Mouse (Mus musculus): Measurements from ENCODE around the gene Onecut3. TPM values are rescaled to one million over a fixed set of nuclear protein-coding genes. Genes with fewer than 3 reads are reported as not detected.
A peak's percentile ranks its signal among the peaks of the same experiment; 100 is the strongest.

Onecut3 gene
- not detected for total RNA-seq (2021)
- long read RNA-seq, experiment 1: 0 reads
- long read RNA-seq, experiment 2: 0 reads

DNA sequence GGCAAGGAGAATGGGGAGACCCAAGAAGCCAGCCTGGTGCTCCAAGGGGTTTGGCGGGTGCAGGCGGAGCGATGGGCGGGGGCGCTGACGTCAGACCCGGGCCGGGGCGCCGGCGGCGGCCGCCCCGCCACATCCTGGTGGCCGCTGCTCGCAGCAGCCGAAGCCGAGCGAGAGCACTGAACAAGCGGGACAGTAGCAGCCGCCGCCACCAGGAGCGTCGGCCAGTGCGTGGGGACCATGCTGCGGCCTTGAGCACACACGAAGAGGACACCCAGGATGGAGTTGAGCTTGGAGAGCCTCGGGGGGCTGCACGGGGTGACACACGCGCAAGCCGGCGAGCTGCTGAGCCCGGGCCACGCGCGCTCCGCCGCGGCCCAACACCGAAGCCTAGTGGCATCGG, at the start of gene Onecut3:
Gene Onecut3 (plus strand): TSS at position 104 of the 400 bp plus-strand sequence.
- DNase-seq (ENCODE audit: low spot score in 2 of 2): no peak

DNA sequence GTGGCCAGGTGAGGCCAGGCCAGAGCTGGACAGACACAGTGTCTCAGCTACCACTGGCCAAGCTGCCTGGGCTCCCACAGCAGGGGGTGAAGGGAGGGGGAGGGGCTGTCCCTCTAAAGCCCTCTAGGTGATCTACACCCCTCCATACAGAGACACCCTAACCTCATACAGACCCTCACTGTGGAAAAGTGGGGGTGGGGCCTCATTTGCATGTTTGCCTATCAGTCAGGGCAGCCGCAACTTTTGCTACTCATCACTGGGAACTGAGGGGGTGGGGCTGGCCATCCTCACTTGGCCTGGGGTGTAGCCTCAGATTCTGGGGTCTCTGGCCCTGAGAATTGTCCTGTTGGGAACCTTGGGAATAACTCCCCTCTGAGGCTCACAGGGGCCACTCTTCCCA, 49.6 kb upstream of the Onecut3 start:
- no peak for DNase-seq (ENCODE audit: low spot score in 2 of 2)

DNA sequence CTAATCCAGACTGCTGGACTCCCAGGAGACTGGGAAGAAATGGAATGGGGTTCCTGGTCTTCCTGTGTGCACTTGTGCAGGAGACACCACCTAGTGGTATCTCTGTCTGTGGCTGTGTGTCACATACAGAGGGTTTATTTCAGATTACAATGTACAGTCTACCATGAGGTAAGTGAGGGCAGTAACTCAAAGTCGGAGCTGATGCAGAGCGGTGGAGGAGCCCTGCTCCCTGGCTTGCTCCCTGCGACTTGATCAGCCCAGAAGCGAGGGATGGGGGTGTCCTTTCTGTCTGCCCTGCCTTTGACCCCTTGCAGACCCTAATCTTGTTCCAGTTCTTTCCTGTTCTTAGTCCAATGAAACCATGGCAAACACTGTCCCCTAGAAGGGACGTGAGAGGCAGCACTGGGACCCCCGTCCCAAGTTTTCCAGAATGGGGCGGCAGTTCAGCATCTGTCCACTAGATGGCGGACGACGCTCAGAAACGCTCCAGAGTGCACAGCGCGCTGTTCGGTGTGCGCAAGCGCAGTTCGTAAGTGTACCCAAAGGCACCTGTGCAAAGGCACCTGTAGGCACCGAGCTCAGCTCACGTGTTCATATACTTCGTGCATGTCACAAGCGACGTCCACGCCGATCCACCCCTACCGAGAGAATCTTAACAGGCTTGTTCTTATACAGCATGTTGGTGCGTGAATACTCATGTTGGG, 48.6 kb upstream of the Onecut3 start:
- DNase-seq (ENCODE audit: low spot score in 2 of 2): peak in 1 of 2 experiments; percentile 55

DNA sequence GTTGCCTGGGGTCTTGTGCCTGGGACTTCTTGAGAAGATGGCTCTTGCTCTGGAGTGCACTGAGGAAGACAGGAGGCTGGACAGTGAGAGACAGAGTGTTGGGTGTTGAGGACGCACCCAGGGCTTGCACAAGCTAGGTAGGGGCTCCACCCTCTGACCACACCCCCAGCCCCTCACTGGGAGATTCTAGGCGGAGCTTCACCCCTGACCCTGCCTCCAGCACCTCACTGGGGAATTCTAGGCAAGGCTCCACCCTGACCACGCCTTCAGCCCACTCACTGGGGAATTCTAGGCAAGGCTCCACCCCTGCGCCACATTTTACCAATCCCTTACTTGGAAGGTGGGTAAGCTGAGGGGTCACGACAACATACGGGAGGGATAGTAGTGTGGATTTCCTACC, 44.0 kb upstream of the Onecut3 start:
- no peak for DNase-seq (ENCODE audit: low spot score in 2 of 2)

DNA sequence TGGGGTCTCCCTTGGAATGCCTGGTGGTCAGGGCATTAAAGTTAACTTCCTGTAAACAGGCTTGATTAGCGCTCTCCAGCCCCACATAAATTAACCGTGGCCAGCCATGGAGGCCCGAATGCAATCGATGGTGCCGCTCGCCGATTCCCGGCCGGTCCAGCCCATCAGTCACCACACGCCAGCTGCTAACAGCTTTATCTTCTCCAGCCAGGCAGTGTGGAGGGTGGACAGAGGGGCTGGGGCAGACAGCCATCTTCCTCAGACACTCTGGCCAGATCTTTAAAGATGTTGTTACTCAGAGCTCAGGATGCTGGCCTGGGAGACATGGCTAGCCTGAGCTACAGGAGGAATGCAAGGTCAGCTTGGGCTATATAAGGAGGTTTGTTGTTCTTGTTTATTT, 41.0 kb upstream of the Onecut3 start:
- no peak for DNase-seq (ENCODE audit: low spot score in 2 of 2)

DNA sequence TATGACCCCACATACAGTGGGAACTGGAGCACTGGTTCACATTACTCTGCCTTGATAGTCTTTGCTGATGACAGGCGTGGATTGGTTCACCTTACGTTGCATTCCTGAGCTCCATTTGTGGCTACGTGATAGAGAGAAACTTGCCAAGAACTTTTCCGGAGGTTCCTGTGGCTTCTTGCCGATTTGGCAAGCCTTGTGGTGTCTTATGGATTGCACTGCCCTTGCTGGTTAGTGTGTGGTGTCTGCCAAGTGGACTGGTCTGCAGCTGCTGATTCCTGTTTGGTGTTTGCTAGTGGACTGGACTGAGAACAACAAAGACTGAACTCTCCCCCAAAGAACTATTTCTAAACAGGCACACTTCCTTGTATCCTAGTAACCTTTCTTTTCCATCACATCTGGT, 39.9 kb upstream of the Onecut3 start:
- no peak for DNase-seq (ENCODE audit: low spot score in 2 of 2)

DNA sequence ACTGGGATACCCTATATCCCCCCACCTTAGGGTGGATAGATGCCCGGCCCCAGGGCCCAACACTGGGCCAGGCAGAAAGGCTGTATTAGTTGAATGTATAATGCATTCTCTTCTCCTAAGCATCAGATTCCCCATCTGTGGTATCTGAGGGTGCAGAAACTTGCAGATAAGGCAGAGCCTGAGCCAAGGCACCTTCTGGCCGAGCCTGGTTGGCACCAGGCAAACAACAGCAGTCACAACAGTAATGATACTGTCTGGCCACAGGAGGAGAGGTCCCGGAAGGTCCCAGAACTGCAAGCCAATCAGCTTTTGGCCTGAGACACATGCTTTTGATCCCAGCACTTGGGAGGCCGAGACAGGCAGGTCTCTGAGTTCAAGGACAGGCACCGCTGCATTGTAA, 38.9 kb upstream of the Onecut3 start:
- no peak for DNase-seq (ENCODE audit: low spot score in 2 of 2)

DNA sequence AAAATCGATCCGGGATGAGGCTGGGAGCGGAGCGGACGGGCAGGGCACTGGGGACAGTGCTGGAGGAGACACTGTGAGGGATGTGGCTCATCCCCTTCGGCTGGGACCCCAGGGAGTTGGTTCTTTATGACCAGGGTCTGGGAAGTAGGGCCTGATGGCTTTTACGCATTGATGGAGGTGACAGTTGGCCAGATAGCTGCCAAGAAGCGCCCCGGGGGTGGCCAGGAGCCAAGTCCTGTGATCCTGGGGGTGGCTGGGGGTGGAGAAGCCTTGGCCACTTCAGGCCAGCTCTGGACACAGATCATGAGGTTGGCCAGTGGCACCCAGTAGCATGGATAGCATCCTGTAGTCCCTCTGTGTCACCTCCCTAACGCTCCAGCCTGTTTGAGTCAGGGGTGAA, 35.4 kb upstream of the Onecut3 start:
- DNase-seq (ENCODE audit: low spot score in 2 of 2): no peak

DNA sequence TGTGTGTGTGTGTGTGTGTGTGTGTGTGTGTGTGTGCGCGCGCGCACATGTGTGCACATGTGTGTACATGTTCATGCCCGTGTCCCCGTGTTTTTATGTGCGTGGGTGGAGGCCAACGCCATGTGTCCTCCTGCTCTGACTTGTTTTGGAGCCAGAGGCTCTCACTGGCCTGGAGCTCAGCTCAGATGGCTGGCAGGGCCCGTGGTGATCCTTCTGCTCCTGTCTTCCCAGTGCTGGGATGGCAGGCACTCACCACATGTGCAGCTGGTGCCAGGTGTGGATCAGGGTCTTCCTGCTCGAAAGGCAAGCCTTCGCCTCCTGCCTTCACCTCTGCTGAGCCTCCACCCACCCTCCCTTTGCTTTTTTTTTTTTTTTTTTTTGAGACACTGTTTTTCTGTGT, 35.0 kb upstream of the Onecut3 start:
- DNase-seq (ENCODE audit: low spot score in 2 of 2): no peak

DNA sequence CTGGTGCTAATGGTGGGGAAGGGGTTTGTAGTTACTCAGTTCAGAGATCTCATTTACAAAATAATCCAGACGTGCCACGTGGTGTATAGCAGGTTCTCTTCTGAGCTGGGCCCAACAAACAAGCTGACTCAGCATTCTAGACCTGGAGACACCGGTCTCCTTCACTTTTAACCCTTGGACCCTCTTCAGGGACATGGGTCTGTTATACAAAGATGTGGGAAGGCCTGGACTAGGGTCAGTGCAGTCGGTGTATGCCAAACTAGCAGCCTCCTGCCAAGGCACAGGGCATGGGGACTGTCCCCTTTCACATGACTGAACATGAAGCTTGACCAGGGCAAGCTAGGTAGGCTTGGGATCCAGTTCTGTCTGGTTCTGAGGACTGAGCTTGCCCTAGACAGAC, 34.3 kb upstream of the Onecut3 start:
- DNase-seq (ENCODE audit: low spot score in 2 of 2): no peak

DNA sequence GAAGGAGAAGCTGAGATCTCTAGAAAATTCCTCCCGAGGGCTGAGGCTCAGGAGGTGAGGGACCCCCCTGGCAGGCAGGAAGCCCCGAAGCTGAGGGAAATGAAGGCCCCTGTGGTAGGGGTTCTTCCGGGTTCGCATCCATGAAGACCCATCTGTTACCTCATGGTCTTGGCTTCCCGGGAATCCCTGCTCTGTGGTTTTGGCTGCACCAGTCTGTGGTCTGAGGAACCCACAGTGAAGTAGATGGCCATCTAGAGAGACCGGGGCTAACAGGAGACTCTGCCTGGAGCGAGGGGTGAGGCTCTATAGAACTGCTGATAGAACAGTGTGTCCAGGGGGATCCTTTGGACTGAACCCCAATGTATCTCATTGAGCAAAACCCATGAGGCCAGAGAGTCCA, 33.3 kb upstream of the Onecut3 start:
- DNase-seq (ENCODE audit: low spot score in 2 of 2): no peak

DNA sequence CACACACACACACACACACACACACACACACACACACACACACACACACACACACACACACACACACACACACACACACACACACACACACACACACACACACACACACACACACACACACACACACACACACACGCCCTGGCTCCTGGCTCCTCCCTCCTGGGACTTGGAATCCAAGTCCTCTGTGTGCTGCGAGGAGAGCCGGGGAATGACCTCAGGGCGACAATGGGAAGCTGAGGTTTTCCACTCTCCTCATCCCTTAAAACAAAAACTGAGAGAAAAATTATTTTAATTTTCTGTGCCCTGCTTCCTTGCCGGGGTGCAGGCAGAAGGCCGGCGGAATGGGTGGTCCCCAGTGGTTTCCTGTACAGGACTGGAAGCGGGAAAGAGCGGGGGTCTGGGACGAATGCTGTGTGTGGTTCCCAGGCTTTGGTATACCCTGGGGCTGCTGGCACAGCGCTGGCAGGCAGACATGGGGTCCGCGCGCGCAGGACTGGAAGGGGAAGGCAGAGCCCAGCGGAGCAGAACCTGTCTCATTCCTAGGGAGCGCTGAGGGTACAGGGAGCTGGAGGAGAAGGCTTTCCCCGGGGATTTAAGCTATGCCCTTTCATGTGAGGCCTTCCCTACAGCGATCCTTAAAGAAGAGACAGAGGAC, 30.1 kb upstream of the Onecut3 start:
- DNase-seq (ENCODE audit: low spot score in 2 of 2): no peak

DNA sequence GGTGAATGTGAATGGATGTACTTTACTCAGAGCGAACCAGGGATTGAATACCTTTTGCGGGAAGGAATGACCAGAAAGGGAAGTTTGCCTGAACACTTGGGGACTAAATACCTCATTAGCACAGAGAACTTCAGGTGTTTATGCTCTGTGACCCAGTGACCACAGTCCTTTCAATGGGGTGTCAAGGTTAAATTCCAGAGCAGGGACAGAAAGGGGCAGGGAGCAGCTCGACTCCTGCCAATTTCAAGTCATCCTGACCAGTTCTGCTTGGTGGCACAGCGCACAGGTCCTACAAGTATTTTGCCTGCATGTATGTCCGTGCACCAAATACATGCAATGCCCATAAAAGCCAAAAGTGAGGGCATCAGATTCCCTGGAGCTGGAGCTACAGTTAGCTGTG, 29.6 kb upstream of the Onecut3 start:
- DNase-seq (ENCODE audit: low spot score in 2 of 2): no peak

DNA sequence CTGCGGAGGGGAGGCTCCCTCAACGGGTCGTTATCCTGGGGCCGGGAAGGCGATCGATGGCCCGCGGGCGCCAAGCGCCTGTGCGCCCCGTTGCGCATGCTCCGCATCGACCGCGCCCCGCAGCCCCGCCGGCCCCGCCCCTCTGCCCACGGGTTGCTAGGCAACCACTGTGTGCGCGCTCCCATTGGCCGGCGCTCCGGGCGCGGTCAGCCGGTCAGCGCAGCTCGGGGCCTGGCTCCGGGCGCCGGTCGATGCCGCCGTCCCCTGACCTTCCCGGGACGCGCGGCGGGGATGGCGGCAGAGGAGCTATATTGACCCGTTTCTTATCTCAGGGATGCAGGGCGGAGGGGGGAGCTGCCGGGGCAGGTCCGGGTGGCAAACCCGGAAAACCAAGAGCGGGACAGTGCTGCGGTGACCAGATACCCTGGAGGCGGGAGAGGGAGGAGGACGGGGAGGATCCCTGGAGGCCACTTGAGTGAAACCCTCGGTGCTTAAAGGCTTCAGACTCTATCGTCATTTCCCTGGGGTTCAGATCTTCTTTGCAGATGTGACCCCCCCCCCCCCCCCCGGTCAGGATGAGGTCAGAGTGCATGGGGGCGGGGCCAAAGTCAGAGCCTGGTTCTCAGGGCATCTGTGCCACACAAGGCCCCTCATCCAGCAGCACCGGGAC, 19.2 kb upstream of the Onecut3 start:
- DNase-seq (ENCODE audit: low spot score in 2 of 2): peak; percentile 67 to 78

DNA sequence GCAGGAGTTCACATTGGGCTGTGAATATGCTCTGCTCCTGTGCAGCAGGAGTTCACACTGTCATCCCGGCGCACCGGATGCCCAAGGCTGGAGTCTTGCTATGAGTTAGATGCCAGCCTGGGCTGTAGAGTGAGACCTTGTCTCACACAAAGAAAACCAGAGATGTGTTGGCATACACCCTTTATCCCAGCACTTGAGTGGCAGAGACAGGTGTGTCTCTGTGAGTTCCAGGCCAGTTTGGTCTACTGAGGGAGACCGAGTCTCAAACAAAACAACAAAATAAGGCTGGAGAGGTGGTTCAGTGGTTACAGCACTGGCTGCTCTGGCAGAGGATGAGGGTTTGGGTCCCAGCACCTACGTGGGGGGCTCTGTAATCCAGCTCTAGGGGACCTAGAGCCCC, 16.1 kb upstream of the Onecut3 start:
- no peak for DNase-seq (ENCODE audit: low spot score in 2 of 2)

DNA sequence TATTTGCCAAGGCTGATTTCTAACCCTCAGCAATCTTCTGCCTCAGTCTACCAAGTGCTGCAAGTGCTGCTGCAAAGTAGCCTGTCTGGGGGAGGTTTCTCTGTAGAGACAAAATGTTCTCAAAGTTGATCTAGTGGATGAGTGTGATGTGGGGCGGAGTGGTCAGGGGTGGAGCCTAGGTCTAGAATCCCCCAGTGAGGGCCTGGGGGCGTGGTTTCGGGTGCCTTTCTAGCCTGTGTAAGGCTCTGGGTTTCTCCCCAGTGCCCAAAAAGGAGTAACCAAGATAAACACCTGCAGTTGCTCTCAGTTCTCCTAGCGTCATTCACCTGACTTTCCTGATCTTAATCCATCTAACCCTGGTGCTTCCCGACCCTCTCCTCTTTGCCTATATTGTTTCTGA, 13.6 kb upstream of the Onecut3 start:
- no peak for DNase-seq (ENCODE audit: low spot score in 2 of 2)

DNA sequence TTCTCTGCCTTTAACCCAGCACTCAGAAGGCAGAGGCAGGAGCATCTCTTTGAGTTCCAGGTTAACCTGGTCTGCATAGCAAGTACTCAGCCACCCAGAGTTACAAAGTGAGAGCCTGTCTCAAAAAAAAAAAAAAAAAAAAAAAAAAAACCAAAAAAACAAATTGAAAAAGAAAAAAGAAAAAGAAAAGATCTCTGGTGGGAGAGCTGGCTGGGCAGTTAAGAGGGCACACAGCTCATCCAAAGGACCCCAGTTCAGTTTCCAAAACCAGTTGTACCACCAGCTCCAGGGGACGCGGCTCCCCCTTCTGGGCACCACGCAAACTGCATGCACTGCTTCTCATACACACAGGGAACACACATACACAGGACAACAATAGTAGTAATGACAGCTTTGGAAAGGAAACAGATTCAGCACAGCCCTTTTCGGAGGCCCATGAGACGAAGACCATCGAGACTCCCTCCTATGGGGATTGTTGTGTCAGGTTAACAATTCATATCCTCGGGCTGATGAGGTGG, 7.7 kb upstream of the Onecut3 start:
- DNase-seq (ENCODE audit: low spot score in 2 of 2): no peak

DNA sequence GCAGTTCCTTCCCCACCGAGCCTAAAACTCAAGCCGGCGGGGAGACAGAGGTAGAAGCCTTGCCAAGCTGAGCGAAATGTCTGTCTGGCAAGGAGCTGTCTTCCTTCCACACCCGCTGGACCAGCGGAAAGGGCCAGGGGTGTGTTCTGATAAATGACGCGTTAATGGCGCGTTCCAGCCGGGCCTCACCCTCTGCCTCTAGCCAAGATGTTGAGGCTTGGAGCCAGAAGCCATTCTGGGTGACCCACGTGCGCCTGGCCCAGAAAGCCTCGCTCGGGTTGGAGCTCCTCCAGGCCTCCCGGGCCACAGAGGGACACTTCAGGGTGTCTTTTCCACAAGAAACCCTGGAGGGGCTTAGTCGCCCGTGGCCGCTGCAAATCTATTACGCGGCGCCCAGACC, 4.6 kb upstream of the Onecut3 start:
- no peak for DNase-seq (ENCODE audit: low spot score in 2 of 2)

DNA sequence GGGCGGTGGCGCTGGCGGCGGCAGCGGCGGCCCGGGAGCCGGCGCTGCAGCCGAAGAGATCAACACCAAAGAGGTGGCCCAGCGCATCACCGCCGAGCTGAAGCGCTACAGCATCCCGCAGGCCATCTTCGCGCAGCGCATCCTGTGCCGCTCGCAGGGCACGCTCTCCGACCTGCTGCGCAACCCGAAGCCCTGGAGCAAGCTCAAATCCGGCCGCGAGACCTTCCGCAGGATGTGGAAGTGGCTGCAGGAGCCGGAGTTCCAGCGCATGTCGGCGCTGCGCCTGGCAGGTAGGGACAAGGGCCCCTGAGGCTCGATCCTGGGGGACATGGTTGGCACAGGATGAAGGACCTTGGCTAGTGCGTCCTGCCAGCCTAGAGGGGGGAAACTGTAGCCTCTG, 1.3 kb downstream of the Onecut3 start:
- DNase-seq (ENCODE audit: low spot score in 2 of 2): no peak

DNA sequence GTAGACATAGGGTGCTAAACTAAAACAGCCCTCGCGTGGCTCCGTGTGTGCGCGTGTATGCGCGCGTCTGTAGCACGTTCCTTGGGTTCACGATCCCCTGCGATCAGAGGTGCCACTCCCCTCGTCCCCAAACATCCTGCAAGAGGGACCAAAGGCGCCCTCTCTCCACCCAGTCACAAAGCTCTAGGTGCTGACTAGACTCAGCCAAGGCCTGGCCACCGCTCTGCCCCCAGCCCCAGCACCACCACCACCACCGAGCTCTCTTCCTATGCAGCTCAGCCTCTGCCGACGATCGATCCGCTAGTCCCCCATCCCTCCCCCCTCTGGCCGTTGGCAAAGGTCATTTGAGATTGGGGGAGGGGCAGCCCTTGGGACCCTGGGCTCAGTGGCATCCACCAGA, 1.8 kb downstream of the Onecut3 start:
- DNase-seq (ENCODE audit: low spot score in 2 of 2): no peak

DNA sequence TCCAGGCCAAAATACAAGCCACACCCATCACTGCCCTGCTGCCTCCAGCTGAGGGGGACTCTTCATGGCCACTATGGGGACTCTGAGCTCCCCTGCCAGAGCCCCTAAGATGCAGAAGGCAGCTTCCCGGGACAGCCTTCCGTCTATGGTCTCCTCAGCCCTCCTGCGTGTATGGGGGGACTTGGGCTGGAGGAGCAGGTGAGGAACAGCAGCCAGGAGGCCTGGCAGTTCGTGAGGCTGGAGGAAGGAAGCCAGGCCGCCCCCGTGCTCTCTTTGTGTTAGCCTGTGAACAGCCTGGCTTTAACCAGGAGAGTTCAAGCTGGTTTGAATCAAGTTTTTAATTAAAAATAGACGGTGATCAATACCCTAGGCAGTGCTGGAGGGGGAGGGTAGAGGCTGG, 7.7 kb downstream of the Onecut3 start:
- no peak for DNase-seq (ENCODE audit: low spot score in 2 of 2)

DNA sequence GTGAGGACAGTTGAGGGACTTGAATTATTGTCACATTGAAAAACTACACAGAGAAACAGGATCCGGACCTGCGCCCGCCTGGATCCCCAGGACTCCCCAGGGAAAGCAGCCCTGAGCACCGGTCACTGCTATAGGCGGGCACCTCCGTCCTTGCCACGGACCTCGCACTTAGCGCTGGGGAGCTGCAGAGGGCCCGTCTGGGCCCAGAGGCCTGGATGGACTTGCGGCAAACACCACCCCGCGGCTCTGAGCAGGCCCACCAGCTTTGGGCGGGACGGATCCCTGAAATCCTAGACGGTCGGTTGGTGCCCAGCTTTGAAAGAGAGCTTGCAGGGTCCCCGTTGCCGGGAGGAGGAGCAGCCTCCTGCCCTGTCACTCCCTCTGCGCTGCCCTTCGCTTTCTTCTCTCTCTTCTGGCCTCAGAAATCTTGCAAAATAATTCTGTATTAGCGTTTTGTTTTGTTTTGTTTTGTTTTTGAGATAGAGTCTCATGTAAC, 8.2 kb downstream of the Onecut3 start:
- DNase-seq (ENCODE audit: low spot score in 2 of 2): no peak

All from adrenal gland, postnatal 4 days (tissue).